In genomic region chr11:116336393-116336792, GRCm38 (mm10) we compare ENCODE assay signal across 10 mouse cellular contexts. TPM values are rescaled to one million over a fixed set of nuclear protein-coding genes. Genes with fewer than 3 reads are reported as not detected.
A peak's percentile ranks its signal among the peaks of the same experiment; 100 is the strongest.
DNase-seq lines count a peak whose midpoint lies in the region; ATAC-seq and TF ChIP-seq lines count a peak whose summit lies in the region.
"Had no signal": no experiment of that assay in that cellular context is flagged by ENCODE, and none has a peak within 500 bp of the region (broad histone marks: within the 10 kb centered on the region; RNA-seq: fewer than 3 reads in every experiment).

No protein-coding gene starts in this region.

- no peak overlapping the region for H3K9ac ChIP-seq in kidney, postnatal 0 days (ENCODE audit: low read depth, low read length)
- H3K9ac ChIP-seq in embryonic facial prominence, embryonic 13.5 days, result peak overlapping the region; percentile 78
- H3K9ac ChIP-seq in midbrain, embryonic 12.5 days (replicated peaks), result peak overlapping the region; percentile 63; the same call in 1 of the 2 replicates

- H3K4me2 ChIP-seq in kidney, postnatal 0 days (ENCODE audit: low read length), result peak overlapping the region; percentile 86; the same call in 1 of the 2 replicates
- H3K4me2 ChIP-seq in embryonic facial prominence, embryonic 13.5 days, result peak overlapping the region; percentile 96
- peak overlapping the region; percentile 90 for H3K4me2 ChIP-seq in midbrain, embryonic 12.5 days (replicated peaks)

- H3K9me3 ChIP-seq in kidney, postnatal 0 days (replicated peaks; ENCODE audit: low read length), result no peaks in the 10 kb centered on the region
- no peaks in the 10 kb centered on the region for H3K9me3 ChIP-seq in embryonic facial prominence, embryonic 13.5 days
- H3K9me3 ChIP-seq in hindbrain, embryonic 10.5 days, result no peaks in the 10 kb centered on the region
- H3K9me3 ChIP-seq in midbrain, embryonic 12.5 days, result no peaks in the 10 kb centered on the region

- H3K27me3 ChIP-seq in kidney, postnatal 0 days (ENCODE audit: insufficient read depth, low read length), result peaks cover 10% of the 10 kb centered on the region; the same call in 1 of the 2 replicates
- peaks cover 26% of the 10 kb centered on the region for H3K27me3 ChIP-seq in embryonic facial prominence, embryonic 13.5 days
- H3K27me3 ChIP-seq in hindbrain, embryonic 10.5 days (ENCODE audit: insufficient read depth, poor library complexity, severe bottlenecking), result peaks cover 64% of the 10 kb centered on the region
- H3K27me3 ChIP-seq in midbrain, embryonic 12.5 days, result peaks cover 45% of the 10 kb centered on the region

- no peak for ATAC-seq in kidney, postnatal 0 days (replicated peaks; ENCODE audit: low FRiP score, low read depth)
- no peak for ATAC-seq in embryonic facial prominence, embryonic 13.5 days (ENCODE audit: insufficient number of reproducible peaks, insufficient read depth, low FRiP score, low TSS enrichment, low read depth)
- no peak for ATAC-seq in midbrain, embryonic 12.5 days (ENCODE audit: low FRiP score, low read depth)
- no peak for ATAC-seq in frontal cortex, adult (ENCODE audit: low TSS enrichment)

- intact Hi-C loops in gastrocnemius, postnatal 14 days (cut with DNase I; ENCODE audit: low total_unique reads), result no loop called here

- no peak for TF ChIP-seq CTCF in kidney, postnatal 0 days (IDR thresholded peaks at IDR 0.05; ENCODE audit: low read depth)

- no peak for DNase-seq in kidney, postnatal 0 days (ENCODE audit: low spot score)
- no peak for DNase-seq in kidney, postnatal 36 days
- DNase-seq in hindbrain, embryonic 10.5 days (ENCODE audit: low spot score), result no peak
- DNase-seq in gastrocnemius, postnatal 14 days, result no peak
- DNase-seq in spleen, postnatal 14 days (ENCODE audit: low spot score in 2 of 2), result no peak

- no peak overlapping the region for H3K27ac ChIP-seq in kidney, postnatal 0 days
- no peak overlapping the region for H3K27ac ChIP-seq in embryonic facial prominence, embryonic 13.5 days
- H3K27ac ChIP-seq in hindbrain, embryonic 10.5 days, result peak overlapping the region; percentile 86
- H3K27ac ChIP-seq in midbrain, embryonic 12.5 days (replicated peaks), result no peak overlapping the region

- H3K36me3 ChIP-seq in kidney, postnatal 0 days (ENCODE audit: insufficient read depth, low read length), result no peaks in the 10 kb centered on the region
- H3K36me3 ChIP-seq in embryonic facial prominence, embryonic 13.5 days, result 0 out of 2 replicates have a peak, but pooled peaks cover 6% of the 10 kb centered on the region
- peaks cover 25% of the 10 kb centered on the region; the same call in 1 of the 2 replicates for H3K36me3 ChIP-seq in hindbrain, embryonic 10.5 days
- 0 out of 2 replicates have a peak, but pooled peaks cover 6% of the 10 kb centered on the region for H3K36me3 ChIP-seq in midbrain, embryonic 12.5 days

- 84% methylated on average over 4 of the region's 4 CpGs for WGBS in kidney, postnatal 0 days
- WGBS in embryonic facial prominence, embryonic 13.5 days, result 78% methylated on average over 4 of the region's 4 CpGs
- WGBS in hindbrain, embryonic 10.5 days, result 85% methylated on average over 4 of the region's 4 CpGs
- WGBS in midbrain, embryonic 12.5 days, result 81% methylated on average over 4 of the region's 4 CpGs

- no peak overlapping the region for H3K4me3 ChIP-seq in kidney, postnatal 0 days (replicated peaks; ENCODE audit: low read depth, low read length)
- H3K4me3 ChIP-seq in embryonic facial prominence, embryonic 13.5 days, result peak overlapping the region; percentile 61; the same call in 1 of the 2 replicates
- peak overlapping the region; percentile 58 for H3K4me3 ChIP-seq in hindbrain, embryonic 10.5 days
- peak overlapping the region; percentile 47; the same call in 1 of the 2 replicates for H3K4me3 ChIP-seq in midbrain, embryonic 12.5 days

- H3K4me1 ChIP-seq in kidney, postnatal 0 days (replicated peaks; ENCODE audit: insufficient read depth, low read length), result peaks cover 33% of the 10 kb centered on the region
- peaks cover 54% of the 10 kb centered on the region for H3K4me1 ChIP-seq in embryonic facial prominence, embryonic 13.5 days
- H3K4me1 ChIP-seq in hindbrain, embryonic 10.5 days (replicated peaks), result peaks cover 69% of the 10 kb centered on the region
- peaks cover 62% of the 10 kb centered on the region for H3K4me1 ChIP-seq in midbrain, embryonic 12.5 days

RNA-seq across cellular contexts. Expression of gene Foxj1, which starts 1.2 kb away (rescaled TPM):
- polyA plus RNA-seq in kidney, postnatal 0 days (2015; fragmentation: Nextera tagmentation; extraction: Ambion mirVana), result 2.5 TPM in 2 replicates
- polyA plus RNA-seq in embryonic facial prominence, embryonic 13.5 days (2015; fragmentation: Nextera tagmentation; extraction: Ambion mirVana), result 0.80 and 1.4 TPM in 2 replicates
- 15.1 and 29.1 TPM in 2 replicates for polyA plus RNA-seq in hindbrain, embryonic 10.5 days (2016; fragmentation: Nextera tagmentation; extraction: Ambion mirVana)
- 9.8 and 10.5 TPM in 2 replicates for polyA plus RNA-seq in midbrain, embryonic 12.5 days (2016; fragmentation: Nextera tagmentation; extraction: Ambion mirVana)
- total RNA-seq in gastrocnemius, postnatal 14 days (2021), result under 1 TPM; 0.22 to 0.27 TPM
- total RNA-seq: granulocyte monocyte progenitor cell, adult 5-6 weeks had no signal

RNA-seq across cellular contexts. Expression of gene Exoc7, which starts 29.4 kb away (rescaled TPM):
- polyA plus RNA-seq in kidney, postnatal 0 days (2015; fragmentation: Nextera tagmentation; extraction: Ambion mirVana), result 56.5 and 59.1 TPM in 2 replicates
- polyA plus RNA-seq in embryonic facial prominence, embryonic 13.5 days (2015; fragmentation: Nextera tagmentation; extraction: Ambion mirVana), result 71.7 and 79.4 TPM in 2 replicates
- polyA plus RNA-seq in hindbrain, embryonic 10.5 days (2016; fragmentation: Nextera tagmentation; extraction: Ambion mirVana), result 52.2 and 79.2 TPM in 2 replicates
- 83.4 and 83.5 TPM in 2 replicates for polyA plus RNA-seq in midbrain, embryonic 12.5 days (2016; fragmentation: Nextera tagmentation; extraction: Ambion mirVana)
- 10 to 100 TPM; 61.9 to 62.3 TPM for total RNA-seq in gastrocnemius, postnatal 14 days (2021)

RNA-seq across cellular contexts. Expression of gene Galr2, which starts 55.7 kb away (rescaled TPM):
- 0.13 and 0.18 TPM in 2 replicates for polyA plus RNA-seq in kidney, postnatal 0 days (2015; fragmentation: Nextera tagmentation; extraction: Ambion mirVana)
- 0.18 TPM in 1 of 2 replicates, not detected in the other for polyA plus RNA-seq in embryonic facial prominence, embryonic 13.5 days (2015; fragmentation: Nextera tagmentation; extraction: Ambion mirVana)
- 0.11 and 0.33 TPM in 2 replicates for polyA plus RNA-seq in hindbrain, embryonic 10.5 days (2016; fragmentation: Nextera tagmentation; extraction: Ambion mirVana)
- 0.21 and 0.24 TPM in 2 replicates for polyA plus RNA-seq in midbrain, embryonic 12.5 days (2016; fragmentation: Nextera tagmentation; extraction: Ambion mirVana)
- under 1 TPM; 0.38 to 0.41 TPM for total RNA-seq in gastrocnemius, postnatal 14 days (2021)
- total RNA-seq: granulocyte monocyte progenitor cell, adult 5-6 weeks had no signal
- polyA plus RNA-seq: liver, embryonic 16.5 days had no signal
